Mouse (Mus musculus): ENCODE results near the gene Abat.
A peak's percentile ranks its signal among the peaks of the same experiment; 100 is the strongest.

The Abat gene

DNA sequence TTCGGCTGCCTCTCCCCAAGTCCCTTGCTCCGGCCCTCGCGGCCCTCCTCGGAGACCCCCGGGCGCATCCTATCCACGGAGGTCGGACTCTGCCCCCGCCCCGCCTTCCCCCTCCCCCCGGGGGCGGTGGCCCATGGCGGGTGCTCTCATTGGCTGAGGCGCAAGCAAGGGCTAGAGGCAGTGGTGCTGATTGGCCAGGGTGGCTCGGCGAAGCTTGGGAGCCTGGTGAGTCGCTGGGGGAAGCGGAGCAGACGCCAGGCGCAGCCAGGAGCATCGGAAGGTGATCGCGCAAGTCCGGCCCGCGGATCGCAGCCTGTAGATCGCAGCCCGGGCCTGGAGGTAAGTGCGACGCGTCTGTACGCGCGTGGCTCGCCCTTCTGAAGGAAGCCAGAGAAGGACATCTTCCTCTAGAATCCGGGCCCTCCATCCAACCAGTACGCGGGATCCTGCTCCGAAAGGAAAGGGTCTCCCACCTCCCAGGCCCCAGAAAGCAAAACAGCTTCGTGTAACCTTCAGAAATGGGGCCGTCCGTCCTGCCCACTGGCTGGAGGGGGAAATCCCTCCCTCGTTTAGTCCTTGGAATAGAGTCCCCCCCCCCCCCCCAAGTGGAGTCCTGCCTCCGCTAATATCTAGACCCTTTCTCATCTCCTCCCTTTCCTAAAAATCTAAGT is at the start of gene Abat:
Abat (plus strand) TSS at position 194 of the 671 bp plus-strand sequence.
- TF ChIP-seq GATA4 (IDR thresholded peaks at IDR 0.05; ENCODE audit: insufficient replicate concordance, low read length): peak; percentile 6; the same call in 1 of the 2 replicates

DNA sequence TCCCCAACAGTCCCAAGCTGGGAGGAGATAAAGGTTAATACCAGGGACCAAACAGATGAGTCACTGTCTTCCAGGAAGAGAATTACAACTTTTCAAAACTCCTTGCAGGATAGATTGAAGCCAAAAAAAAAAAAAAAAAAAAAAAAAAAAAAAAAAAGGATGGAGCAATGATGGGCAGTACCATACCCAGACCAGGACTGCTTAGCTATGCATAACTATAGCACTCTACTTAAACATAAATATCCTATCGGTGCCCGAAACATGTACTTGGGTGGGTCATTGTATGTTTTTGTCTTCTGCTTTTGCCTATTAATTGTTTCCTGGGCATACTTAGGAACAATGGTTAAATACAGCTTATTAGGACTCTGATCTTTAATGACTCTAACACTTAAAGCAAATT is 43.1 kb upstream of the Abat start:
- no peak for TF ChIP-seq GATA4 (IDR thresholded peaks at IDR 0.05; ENCODE audit: insufficient replicate concordance, low read length)

GRCm38 (mm10) chr16:8470603-8471481 is 42.4 kb upstream of the Abat start, which contains the start of gene Mettl22:
Gene Mettl22 (plus strand): TSS chr16:8470788.
- TF ChIP-seq GATA4 (IDR thresholded peaks at IDR 0.05; ENCODE audit: insufficient replicate concordance, low read length): no peak

- no peak for TF ChIP-seq GATA4 (IDR thresholded peaks at IDR 0.05; ENCODE audit: insufficient replicate concordance, low read length)
Measured at GRCm38 (mm10) chr16:8487396-8488005, 25.7 kb upstream of the Abat start.

DNA sequence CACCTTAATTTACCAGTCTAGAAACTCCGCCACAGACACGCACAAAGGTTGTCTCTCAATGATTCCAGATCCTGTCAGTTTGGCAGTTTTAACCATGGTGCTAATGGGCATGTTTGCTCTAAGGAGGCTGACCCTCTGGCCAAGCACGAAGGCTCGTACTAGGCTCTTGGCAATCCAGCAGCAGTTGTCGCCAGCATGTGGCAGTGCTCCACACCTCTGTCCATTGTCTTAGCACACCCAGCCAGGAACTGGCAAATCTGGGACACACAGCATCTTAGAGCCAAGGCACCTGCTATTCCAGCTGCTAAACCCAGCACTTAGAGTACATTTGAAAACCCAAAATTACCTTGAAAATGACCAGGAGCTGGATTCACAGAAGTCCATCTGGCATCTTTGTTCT is 23.9 kb upstream of the Abat start:
- no peak for TF ChIP-seq GATA4 (IDR thresholded peaks at IDR 0.05; ENCODE audit: insufficient replicate concordance, low read length)

DNA sequence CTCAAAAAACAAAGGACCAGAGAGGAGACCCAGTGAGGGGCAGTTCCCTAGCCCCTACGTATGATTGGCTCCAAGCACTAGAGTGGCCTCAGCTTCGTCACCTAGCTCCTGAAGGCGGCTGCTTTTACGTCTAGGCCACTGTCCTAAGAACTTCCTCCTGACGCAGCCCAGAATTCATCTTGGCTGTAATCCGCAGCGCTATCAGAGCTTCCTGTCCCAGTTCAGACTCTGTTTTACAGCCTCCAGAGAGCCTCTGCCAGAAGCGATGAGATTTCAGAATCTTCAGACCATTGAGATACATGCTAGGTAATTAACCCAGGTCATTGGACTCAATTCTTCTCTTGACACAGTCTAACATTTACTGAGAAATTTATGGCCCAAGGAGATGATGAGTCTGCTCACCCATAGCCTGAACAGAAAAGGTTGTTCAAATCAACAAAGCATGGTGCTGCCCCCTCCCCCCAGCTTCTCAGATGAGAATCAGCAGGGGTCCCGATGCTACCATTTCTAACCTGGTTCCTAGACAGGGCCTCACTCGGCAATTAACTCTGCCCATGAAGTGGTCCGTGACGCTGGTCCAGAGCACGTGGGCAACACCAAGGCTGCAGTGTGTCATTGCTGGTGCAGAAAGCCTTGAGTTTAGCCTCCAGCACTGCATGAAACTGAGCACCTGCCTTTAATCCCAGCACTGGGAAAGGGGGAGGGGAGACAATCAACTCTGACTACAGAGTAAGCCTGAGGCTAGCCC is 21.3 kb upstream of the Abat start:
- TF ChIP-seq GATA4 (IDR thresholded peaks at IDR 0.05; ENCODE audit: insufficient replicate concordance, low read length): no peak

DNA sequence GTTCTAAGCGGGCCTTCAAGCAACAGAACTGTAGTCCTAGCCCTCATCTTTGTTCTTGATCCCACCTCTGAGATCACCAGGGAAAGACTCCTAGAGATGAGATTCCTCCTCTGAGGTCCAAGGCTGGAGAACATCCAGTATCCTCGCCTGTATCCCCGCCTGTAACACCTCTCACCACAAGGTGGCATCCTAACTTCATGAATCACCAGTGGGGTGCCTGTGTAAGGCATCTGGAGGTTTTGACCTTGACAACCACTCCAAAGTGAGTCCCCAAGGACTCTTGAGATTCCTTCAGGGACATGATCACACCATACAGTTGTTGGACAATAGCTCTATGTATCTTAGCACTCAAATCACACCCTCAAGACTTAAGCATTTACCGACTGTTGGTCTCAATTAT is 19.0 kb upstream of the Abat start:
- TF ChIP-seq GATA4 (IDR thresholded peaks at IDR 0.05; ENCODE audit: insufficient replicate concordance, low read length): no peak

- TF ChIP-seq GATA4 (IDR thresholded peaks at IDR 0.05; ENCODE audit: insufficient replicate concordance, low read length): no peak
Measured at GRCm38 (mm10) chr16:8496967-8497366, 16.3 kb upstream of the Abat start.

GRCm38 (mm10) chr16:8504271-8504670 is 9.0 kb upstream of the Abat start:
- no peak for TF ChIP-seq GATA4 (IDR thresholded peaks at IDR 0.05; ENCODE audit: insufficient replicate concordance, low read length)

- TF ChIP-seq GATA4 (IDR thresholded peaks at IDR 0.05; ENCODE audit: insufficient replicate concordance, low read length): no peak
Measured at GRCm38 (mm10) chr16:8509894-8510293, 3.3 kb upstream of the Abat start.

GRCm38 (mm10) chr16:8512830-8513229 is 399 bp upstream of the Abat start:
- no peak for TF ChIP-seq GATA4 (IDR thresholded peaks at IDR 0.05; ENCODE audit: insufficient replicate concordance, low read length)

DNA sequence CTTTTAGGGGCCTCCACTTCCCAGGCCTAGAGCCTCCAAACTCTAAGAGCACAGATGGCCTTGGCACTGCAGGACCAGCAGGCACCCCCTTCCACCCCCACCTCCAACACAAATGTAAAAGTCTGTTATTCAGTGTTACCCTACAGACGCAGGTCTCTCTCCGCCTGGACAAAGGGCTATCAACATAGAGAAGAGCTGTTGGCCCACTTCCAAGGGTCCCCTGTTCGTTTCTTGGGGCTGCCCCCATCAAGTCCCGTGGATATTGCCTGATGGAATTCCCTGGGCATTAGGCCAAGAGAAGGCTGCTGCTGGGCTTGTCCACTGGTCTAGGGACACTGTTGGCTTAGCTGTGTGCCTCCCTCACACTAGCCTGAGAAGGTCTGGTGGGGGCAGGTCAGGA is 951 bp downstream of the Abat start:
- TF ChIP-seq GATA4 (IDR thresholded peaks at IDR 0.05; ENCODE audit: insufficient replicate concordance, low read length): no peak

- no peak for TF ChIP-seq GATA4 (IDR thresholded peaks at IDR 0.05; ENCODE audit: insufficient replicate concordance, low read length)
Measured at GRCm38 (mm10) chr16:8520525-8520924, 7.3 kb downstream of the Abat start.

DNA sequence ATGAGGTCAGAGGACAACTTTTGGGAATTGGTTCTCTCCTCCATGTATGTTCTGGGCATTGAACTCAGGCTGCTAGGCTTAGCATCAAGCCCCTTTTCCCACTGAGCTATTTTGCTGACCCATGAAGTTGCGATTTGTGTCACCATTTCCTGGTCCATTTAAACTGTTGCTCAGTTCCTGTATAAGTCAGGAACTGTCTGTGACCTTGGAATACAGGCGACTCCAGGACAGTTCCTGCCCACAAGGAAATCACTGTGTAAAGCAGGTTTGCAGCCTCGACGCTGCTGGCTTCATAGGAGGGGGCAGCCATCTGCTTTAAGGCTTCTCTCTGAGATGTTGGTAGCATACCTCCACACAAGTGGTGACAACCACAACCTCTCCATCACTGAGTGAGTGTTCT is 8.1 kb downstream of the Abat start:
- TF ChIP-seq GATA4 (IDR thresholded peaks at IDR 0.05; ENCODE audit: insufficient replicate concordance, low read length): no peak

DNA sequence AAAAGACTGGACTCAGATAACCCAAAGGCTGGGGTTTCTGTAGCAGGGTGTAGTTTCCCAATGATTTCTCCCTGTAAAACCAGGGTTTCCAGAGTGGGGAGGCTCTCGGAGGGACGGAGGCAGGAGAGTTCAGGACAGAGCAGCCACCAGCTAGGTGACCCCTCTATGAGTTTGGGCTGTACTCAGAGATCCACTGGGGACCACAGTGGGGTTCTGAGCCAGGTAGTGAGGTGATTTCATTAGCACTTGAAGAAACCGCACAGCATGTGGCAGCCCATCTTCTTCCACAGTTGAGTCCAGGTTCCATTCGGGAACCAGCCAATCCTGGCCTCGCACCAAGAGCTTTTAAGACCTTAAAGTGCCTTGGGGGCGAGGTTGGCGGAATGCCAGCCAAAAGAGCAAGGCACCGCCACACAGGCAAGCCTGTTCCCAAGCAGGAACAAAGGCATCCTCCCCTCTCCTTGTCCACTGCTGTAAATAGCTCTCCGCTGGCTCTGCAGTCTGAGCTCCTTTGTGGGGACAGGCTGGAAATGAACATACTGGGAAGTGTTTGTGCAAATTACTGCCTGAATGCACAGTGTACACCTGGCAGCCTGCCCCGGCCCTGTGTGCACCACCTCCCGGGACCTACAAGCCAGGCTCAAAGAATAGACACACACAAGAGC is 10.4 kb downstream of the Abat start:
- no peak for TF ChIP-seq GATA4 (IDR thresholded peaks at IDR 0.05; ENCODE audit: insufficient replicate concordance, low read length)
